Comparison of ENCODE assay signal across 24 mouse cellular contexts in the genomic region with DNA sequence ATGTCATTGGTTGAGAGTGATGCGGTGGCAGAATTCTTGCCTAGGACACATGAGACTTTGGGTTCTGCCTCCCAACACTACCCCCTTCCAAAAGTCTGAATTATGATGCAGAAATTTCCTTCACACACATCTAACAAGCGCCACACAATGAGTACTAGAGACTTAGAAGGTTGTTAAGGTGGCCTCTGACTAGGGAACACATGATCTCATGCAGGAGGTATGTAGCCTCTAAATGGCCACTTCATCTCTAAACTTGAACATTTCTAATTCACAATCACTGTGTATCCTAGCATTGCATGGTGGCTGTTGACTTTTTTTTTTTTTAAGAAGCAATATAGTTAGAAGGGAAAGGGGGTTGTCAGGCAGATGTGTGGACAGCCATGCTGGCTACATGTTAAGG. TPM values are rescaled to one million over a fixed set of nuclear protein-coding genes. Genes with fewer than 3 reads are reported as not detected.
DNase-seq lines count a peak whose midpoint lies in the region; ATAC-seq and TF ChIP-seq lines count a peak whose summit lies in the region.
"Had no signal": no experiment of that assay in that cellular context is flagged by ENCODE, and none has a peak within 500 bp of the region (broad histone marks: within the 10 kb centered on the region; RNA-seq: fewer than 3 reads in every experiment).

No protein-coding gene starts in this region.

- no peak overlapping the region for H3K27ac ChIP-seq in heart, embryonic 12.5 days (ENCODE audit: poor library complexity, severe bottlenecking)
- H3K27ac ChIP-seq in heart, embryonic 14.5 days (replicated peaks in 1 of 2; ENCODE audit: control insufficient read depth in 1 of 2, insufficient read depth in 1 of 2, low read depth in 2 of 2, low read length in 2 of 2) = peak overlapping the region; percentile 35 to 41; a peak in 3 of 4 replicates
- no peak overlapping the region for H3K27ac ChIP-seq in lung, embryonic 14.5 days (ENCODE audit: low read depth)
- H3K27ac ChIP-seq in lung, postnatal 0 days (ENCODE audit: low read length) = no peak overlapping the region
- H3K27ac ChIP-seq: embryonic facial prominence, embryonic 13.5 days; embryonic facial prominence, embryonic 15.5 days; forebrain, embryonic 10.5 days; forebrain, embryonic 12.5 days had no signal

- no peak for TF ChIP-seq CTCF in lung, embryonic 14.5 days (IDR thresholded peaks at IDR 0.05; ENCODE audit: low read depth)
- no peak for TF ChIP-seq CTCF in lung, postnatal 0 days (IDR thresholded peaks at IDR 0.05)

- 68% methylated on average over 2 of the region's 2 CpGs for WGBS in heart, embryonic 12.5 days
- WGBS in heart, embryonic 14.5 days = 64% methylated on average over 2 of the region's 2 CpGs
- WGBS in lung, embryonic 14.5 days = 74% methylated on average over 2 of the region's 2 CpGs
- 65% methylated on average over 2 of the region's 2 CpGs for WGBS in lung, postnatal 0 days

- no peak overlapping the region for H3K4me3 ChIP-seq in heart, embryonic 12.5 days
- no peak overlapping the region for H3K4me3 ChIP-seq in heart, embryonic 14.5 days (ENCODE audit: control insufficient read depth in 1 of 2, insufficient read depth in 1 of 2, low read depth in 1 of 2, low read length in 2 of 2)
- H3K4me3 ChIP-seq in lung, embryonic 14.5 days (ENCODE audit: low read depth, low read length) = no peak overlapping the region
- H3K4me3 ChIP-seq in lung, postnatal 0 days (ENCODE audit: low read depth, low read length) = no peak overlapping the region
- H3K4me3 ChIP-seq: embryonic facial prominence, embryonic 13.5 days; embryonic facial prominence, embryonic 15.5 days; erythroblast, embryonic 14.5 days; forebrain, embryonic 10.5 days; forebrain, embryonic 12.5 days had no signal

- ATAC-seq in heart, embryonic 12.5 days (ENCODE audit: insufficient number of reproducible peaks, low FRiP score) = no peak
- no peak for ATAC-seq in heart, embryonic 14.5 days (ENCODE audit: insufficient number of reproducible peaks, insufficient read depth, low FRiP score, low read depth)
- peak; percentile 54; the same call in 1 of the 2 replicates for ATAC-seq in lung, embryonic 14.5 days (ENCODE audit: insufficient read depth)
- peak; percentile 85 for ATAC-seq in lung, postnatal 0 days
- ATAC-seq: forebrain, embryonic 14.5 days had no signal

- H3K4me2 ChIP-seq in heart, embryonic 12.5 days = no peak overlapping the region
- H3K4me2 ChIP-seq in heart, embryonic 14.5 days (ENCODE audit: low read length) = no peak overlapping the region
- H3K4me2 ChIP-seq in lung, embryonic 14.5 days = no peak overlapping the region
- no peak overlapping the region for H3K4me2 ChIP-seq in lung, postnatal 0 days (replicated peaks; ENCODE audit: low read depth, low read length)
- H3K4me2 ChIP-seq: embryonic facial prominence, embryonic 13.5 days; embryonic facial prominence, embryonic 15.5 days; forebrain, embryonic 12.5 days had no signal

- intact Hi-C loops in heart, postnatal 36 days (cut with DNase I) = no loop called here

- H3K36me3 ChIP-seq in heart, embryonic 12.5 days = no peaks in the 10 kb centered on the region
- no peaks in the 10 kb centered on the region for H3K36me3 ChIP-seq in heart, embryonic 14.5 days (ENCODE audit: control insufficient read depth, insufficient read depth, low read length)
- H3K36me3 ChIP-seq in lung, embryonic 14.5 days (ENCODE audit: insufficient read depth) = no peaks in the 10 kb centered on the region
- no peaks in the 10 kb centered on the region for H3K36me3 ChIP-seq in lung, postnatal 0 days (ENCODE audit: insufficient read depth, low read length)
- H3K36me3 ChIP-seq: embryonic facial prominence, embryonic 13.5 days; embryonic facial prominence, embryonic 15.5 days; forebrain, embryonic 10.5 days; forebrain, embryonic 12.5 days had no signal

- no peak for TF ChIP-seq EP300 in lung, postnatal 0 days (IDR thresholded peaks at IDR 0.05)

- no peaks in the 10 kb centered on the region for H3K9me3 ChIP-seq in heart, embryonic 12.5 days (replicated peaks)
- H3K9me3 ChIP-seq in heart, embryonic 14.5 days (ENCODE audit: control insufficient read depth, low read length) = no peaks in the 10 kb centered on the region
- no peaks in the 10 kb centered on the region for H3K9me3 ChIP-seq in lung, embryonic 14.5 days (ENCODE audit: low read depth, low read length)
- H3K9me3 ChIP-seq in lung, postnatal 0 days (ENCODE audit: low read length) = no peaks in the 10 kb centered on the region
- H3K9me3 ChIP-seq: embryonic facial prominence, embryonic 13.5 days; embryonic facial prominence, embryonic 15.5 days; forebrain, embryonic 10.5 days; forebrain, embryonic 12.5 days had no signal

- no peak overlapping the region for H3K9ac ChIP-seq in heart, embryonic 12.5 days
- H3K9ac ChIP-seq in heart, embryonic 14.5 days (ENCODE audit: low read length) = no peak overlapping the region
- no peak overlapping the region for H3K9ac ChIP-seq in lung, embryonic 14.5 days
- H3K9ac ChIP-seq in lung, postnatal 0 days (replicated peaks; ENCODE audit: low read depth) = no peak overlapping the region
- H3K9ac ChIP-seq: embryonic facial prominence, embryonic 13.5 days; embryonic facial prominence, embryonic 15.5 days; forebrain, embryonic 12.5 days had no signal

- peaks cover 9% of the 10 kb centered on the region for H3K4me1 ChIP-seq in heart, embryonic 12.5 days (replicated peaks)
- peaks cover 2 to 14% of the 10 kb centered on the region in 2 experiments for H3K4me1 ChIP-seq in heart, embryonic 14.5 days (ENCODE audit: control insufficient read depth in 2 of 2, insufficient read depth in 2 of 2, low read length in 2 of 2)
- H3K4me1 ChIP-seq in lung, embryonic 14.5 days (ENCODE audit: insufficient read depth) = no peaks in the 10 kb centered on the region
- no peaks in the 10 kb centered on the region for H3K4me1 ChIP-seq in lung, postnatal 0 days (ENCODE audit: insufficient read depth, low read depth, low read length)
- H3K4me1 ChIP-seq: embryonic facial prominence, embryonic 15.5 days had no signal

- H3K27me3 ChIP-seq in heart, embryonic 12.5 days (replicated peaks) = no peaks in the 10 kb centered on the region; the same call in 1 of the 2 replicates
- no peaks in the 10 kb centered on the region for H3K27me3 ChIP-seq in heart, embryonic 14.5 days (ENCODE audit: control insufficient read depth, insufficient read depth, low read length)
- no peaks in the 10 kb centered on the region for H3K27me3 ChIP-seq in lung, embryonic 14.5 days (ENCODE audit: insufficient read depth, low read length)
- no peaks in the 10 kb centered on the region for H3K27me3 ChIP-seq in lung, postnatal 0 days (replicated peaks; ENCODE audit: insufficient read depth, low read length)
- H3K27me3 ChIP-seq: embryonic facial prominence, embryonic 13.5 days; embryonic facial prominence, embryonic 15.5 days; forebrain, embryonic 12.5 days had no signal

- peak; percentile 10 for DNase-seq in heart, adult 11 months
- DNase-seq in heart, postnatal 36 days = no peak
- peak; percentile 22 for DNase-seq in lung, embryonic 14.5 days
- no peak for DNase-seq in lung, postnatal 36 days
- DNase-seq in lung, postnatal 0 days (ENCODE audit: low spot score) = peak; percentile 67
- DNase-seq in lung, postnatal 14 days = no peak
- DNase-seq: adrenal gland, adult 2 months; adrenal gland, postnatal 10 days; adrenal gland, postnatal 25 days; cerebellum, adult 11 months; cerebellum, adult 18-20 months; cerebellum, adult 8-10 months; cerebellum, adult 9-11 months; cerebellum, postnatal 14 days; cerebellum, postnatal 36 days; embryo, embryonic 11 days had no signal

RNA-seq across cellular contexts. Expression of a gene that starts 13.1 kb away (rescaled TPM):
- polyA plus RNA-seq in heart, embryonic 12.5 days (2016; fragmentation: Nextera tagmentation; extraction: Ambion mirVana) = 25.1 and 28.1 TPM in 2 replicates
- polyA plus RNA-seq in heart, embryonic 14.5 days (2014; fragmentation: Nextera tagmentation; extraction: Ambion mirVana) = 12.7 and 14.4 TPM in 2 replicates
- total RNA-seq in heart, postnatal 36 days (2021) = 1 to 10 TPM; 3.9 to 4.2 TPM
- polyA plus RNA-seq in lung, embryonic 14.5 days (2014; fragmentation: Nextera tagmentation; extraction: Ambion mirVana) = 1.5 and 2.2 TPM in 2 replicates
- polyA plus RNA-seq in lung, postnatal 0 days (2015; fragmentation: Nextera tagmentation; extraction: Ambion mirVana) = 0.44 and 0.57 TPM in 2 replicates
- polyA plus RNA-seq: erythroblast, embryonic 14.5 days had no signal

Comparison
In these comparisons a context has a peak if more than half of its experiments do, and no peak if none do; other contexts are left out.
1. DNase-seq: peak in heart, adult 11 months (single experiment), lung, embryonic 14.5 days (single experiment) and lung, postnatal 0 days (single experiment); none in heart, postnatal 36 days (0 of 2), lung, postnatal 36 days (single experiment) and lung, postnatal 14 days (single experiment).
2. H3K27ac ChIP-seq: peak in heart, embryonic 14.5 days (2 of 2); none in heart, embryonic 12.5 days (single experiment), lung, embryonic 14.5 days (single experiment) and lung, postnatal 0 days (single experiment).
3. ATAC-seq: peak in lung, embryonic 14.5 days (single experiment) and lung, postnatal 0 days (single experiment); none in heart, embryonic 12.5 days (single experiment) and heart, embryonic 14.5 days (single experiment).